Comparison of ENCODE assay signal across 22 mouse cellular contexts in genomic region chr5:103501076-103501475, GRCm38 (mm10).
"Had no signal": no experiment of that assay in that cellular context is flagged by ENCODE, and none has a peak within 500 bp of the region (broad histone marks: within the 10 kb centered on the region; RNA-seq: fewer than 3 reads in every experiment).

No protein-coding gene starts in this region.

- H3K4me3 ChIP-seq: kidney, embryonic 15.5 days; left cerebral cortex, adult 2 months; limb, embryonic 12.5 days; limb, embryonic 15.5 days; midbrain, embryonic 12.5 days; myocyte had no signal

- H3K27ac ChIP-seq: kidney, embryonic 15.5 days; left cerebral cortex, adult 2 months; limb, embryonic 12.5 days; limb, embryonic 15.5 days; liver, embryonic 14.5 days; macrophage; midbrain, embryonic 12.5 days; stomach, postnatal 0 days had no signal

- H3K9me3 ChIP-seq: kidney, embryonic 15.5 days; limb, embryonic 12.5 days; limb, embryonic 15.5 days; midbrain, embryonic 12.5 days had no signal

- DNase-seq: kidney, adult 11 months; kidney, adult 8-10 months; kidney, postnatal 10 days; kidney, postnatal 36 days; layer of hippocampus, postnatal 36 days; left cerebral cortex, postnatal 4 days; liver, postnatal 0 days; lung, embryonic 14.5 days; right cerebral cortex, postnatal 4 days; thymus, postnatal 25 days had no signal

- H3K9ac ChIP-seq: kidney, embryonic 15.5 days; limb, embryonic 12.5 days; limb, embryonic 15.5 days; liver, embryonic 14.5 days; liver, postnatal 0 days; lung, embryonic 14.5 days; midbrain, embryonic 12.5 days had no signal

- H3K4me2 ChIP-seq: kidney, embryonic 15.5 days; limb, embryonic 12.5 days; limb, embryonic 15.5 days; liver, embryonic 11.5 days; lung, embryonic 14.5 days; midbrain, embryonic 12.5 days had no signal

- ATAC-seq: liver, postnatal 0 days; lung, postnatal 0 days; midbrain, embryonic 16.5 days had no signal

- H3K4me1 ChIP-seq: limb, embryonic 15.5 days; midbrain, embryonic 12.5 days had no signal

- H3K27me3 ChIP-seq: kidney, embryonic 15.5 days; limb, embryonic 12.5 days; limb, embryonic 15.5 days; midbrain, embryonic 12.5 days had no signal
